Mouse (Mus musculus) cerebellum, postnatal 14 days (tissue): ENCODE measurements around the gene Gnat1.

ENCODE experiments used
- DNase-seq, 2 experiments: peaks; one replicate each; pipeline ENCODE4 v3.0.0; 2021; ENCODE audit warnings: mixed read lengths in 2 of 2

Gnat1 gene

DNA sequence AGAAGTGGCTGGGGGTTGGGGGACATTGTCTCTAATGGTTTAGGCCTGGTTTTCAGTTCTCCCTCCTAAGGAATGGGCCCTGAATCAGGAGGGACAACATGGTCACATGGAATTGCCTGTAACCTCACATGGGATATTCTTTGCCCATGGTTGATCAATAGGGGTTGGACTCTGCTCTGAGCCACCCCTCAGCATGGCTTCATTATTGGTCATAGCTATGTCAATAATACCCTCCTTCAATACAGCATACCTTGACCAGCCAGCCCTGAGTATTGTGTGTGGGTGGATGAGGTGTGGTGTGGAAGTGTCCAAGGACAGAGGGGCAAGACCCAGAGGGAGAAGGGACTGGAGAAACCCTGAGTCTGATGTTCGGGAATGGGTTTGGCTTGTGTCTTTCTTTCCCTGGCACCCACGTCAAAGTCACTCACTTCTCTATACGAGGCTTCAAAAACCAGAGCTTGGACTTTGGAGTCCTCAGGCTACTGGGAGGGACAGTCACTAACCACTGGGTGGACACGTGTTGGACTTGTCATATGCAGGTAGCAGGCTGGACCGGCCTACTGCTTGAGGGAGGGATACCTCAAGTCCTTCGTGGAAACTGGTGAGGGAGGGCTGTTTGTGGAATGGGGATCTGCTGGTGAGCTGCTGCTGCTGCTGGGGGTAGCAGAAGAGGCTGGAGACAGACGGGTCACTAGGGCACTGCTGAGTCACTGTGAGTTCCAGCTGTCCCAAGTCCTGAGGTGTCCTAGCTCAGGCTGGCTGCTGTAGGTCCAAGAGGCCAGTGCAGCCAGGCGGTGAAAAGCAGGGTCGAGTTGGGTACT is 4.7 kb downstream of the Gnat1 start:
- DNase-seq, result no peak

DNA sequence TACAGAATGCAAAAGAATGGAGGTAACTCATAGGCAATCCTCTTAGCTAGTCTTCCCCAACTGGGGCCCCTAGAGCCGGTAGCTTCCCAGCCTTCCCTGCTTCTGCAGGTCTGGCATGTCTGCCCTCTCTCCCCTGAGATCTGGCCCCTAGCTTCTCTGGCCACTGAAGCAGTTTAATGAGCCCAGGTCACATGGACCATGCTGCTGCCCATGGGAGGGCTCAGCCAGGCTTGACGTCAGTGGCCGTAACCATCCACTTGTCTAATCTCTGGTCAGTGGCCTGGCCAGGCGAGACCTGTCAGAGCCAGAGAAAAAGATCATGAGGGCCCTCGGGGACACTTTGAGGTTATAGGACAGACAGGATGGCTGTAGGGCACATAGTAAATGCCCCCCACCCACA is 9.3 kb downstream of the Gnat1 start:
- DNase-seq, result no peak

DNA sequence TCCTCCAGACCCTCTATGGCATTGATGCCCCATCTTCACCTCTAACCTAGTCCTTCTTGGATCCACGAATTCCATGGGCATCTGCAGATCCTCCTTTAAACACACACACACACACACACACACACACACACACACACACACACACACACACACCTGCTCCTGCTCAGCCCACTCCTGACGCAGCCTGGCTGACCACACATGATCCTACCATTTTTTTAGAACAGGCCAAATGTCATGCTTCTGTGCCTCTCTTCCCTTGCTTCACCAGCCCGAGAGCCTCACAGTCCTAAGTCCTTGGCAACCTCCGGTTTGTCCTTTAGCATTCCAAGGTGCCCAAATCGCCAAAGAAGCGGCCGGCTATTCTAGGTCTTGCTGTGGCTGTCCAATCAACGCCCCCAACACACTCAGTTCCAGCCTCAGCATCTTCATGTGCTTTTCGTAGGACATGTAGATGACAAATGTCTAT is 10.0 kb downstream of the Gnat1 start, which contains the start of gene Slc38a3:
Gene Slc38a3, minus strand, starts transcription at position 51 of the 466 bp plus-strand sequence.
- DNase-seq, result no peak

DNA sequence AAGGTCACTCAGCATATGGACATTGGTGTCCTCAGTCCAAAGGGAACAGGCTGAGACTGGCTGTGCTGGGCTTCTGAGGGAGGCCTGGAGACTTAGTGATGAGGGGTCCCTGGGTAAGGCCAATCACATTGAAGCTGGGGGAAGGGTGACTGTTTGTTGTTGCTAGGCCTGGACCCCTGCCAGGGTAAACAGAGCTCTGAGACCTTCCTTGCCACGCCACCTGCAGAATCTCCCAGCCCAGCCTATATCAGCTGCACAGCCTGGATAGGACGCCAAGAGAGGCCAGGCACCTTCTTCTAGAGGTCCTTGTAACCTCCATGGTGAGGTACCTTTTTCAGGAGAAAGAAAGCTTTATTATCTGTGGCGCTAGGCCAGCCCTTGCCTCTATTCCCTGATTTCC is 10.6 kb downstream of the Gnat1 start:
- DNase-seq, result no peak

DNA sequence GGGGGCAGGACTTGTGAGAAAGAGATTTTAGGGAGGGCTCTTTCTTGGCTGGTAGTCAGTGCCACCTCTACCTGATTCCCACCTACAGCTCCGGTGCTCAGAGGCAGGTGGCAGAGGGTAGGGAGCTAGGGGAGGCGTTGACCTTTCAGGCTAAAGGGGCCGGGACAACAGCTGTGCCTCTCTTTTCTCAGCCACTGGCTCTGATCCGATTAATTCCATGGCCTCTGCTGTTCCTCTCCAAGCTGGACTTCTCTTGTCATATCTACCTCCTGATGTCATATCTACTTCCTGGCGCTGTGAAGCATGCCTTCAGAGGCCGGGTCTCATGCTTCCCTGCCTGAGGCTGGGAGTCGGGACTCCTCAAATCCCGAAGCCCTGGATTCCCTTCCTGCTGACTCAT is 11.5 kb downstream of the Gnat1 start:
- DNase-seq, result no peak

DNA sequence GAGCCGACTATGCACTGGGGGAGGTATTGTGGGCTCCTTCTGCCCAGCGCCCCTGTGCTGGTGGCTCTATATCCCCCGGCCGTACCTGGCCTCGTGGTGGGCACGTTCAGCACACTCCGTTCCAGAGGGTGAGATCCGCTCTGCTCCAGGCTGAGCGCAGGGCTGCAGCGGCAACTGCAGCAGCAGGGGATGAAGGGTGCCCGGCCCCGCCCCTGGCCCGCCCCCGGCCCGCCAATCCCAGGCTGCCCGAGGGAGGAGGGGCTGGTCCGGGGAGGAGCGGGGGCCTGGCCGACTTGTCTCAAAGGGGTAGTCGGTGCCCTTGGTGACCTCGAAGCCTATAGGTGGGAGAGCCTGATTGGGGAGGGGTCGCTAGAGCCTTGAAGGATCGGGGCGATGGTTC is 12.3 kb downstream of the Gnat1 start:
- peak; percentile 33 to 44 for DNase-seq

- peak in 1 of 2 experiments; percentile 45 for DNase-seq
These were observed 12.7 kb downstream of the Gnat1 start for GRCm38 (mm10) chr9:107666751-107667205.

DNA sequence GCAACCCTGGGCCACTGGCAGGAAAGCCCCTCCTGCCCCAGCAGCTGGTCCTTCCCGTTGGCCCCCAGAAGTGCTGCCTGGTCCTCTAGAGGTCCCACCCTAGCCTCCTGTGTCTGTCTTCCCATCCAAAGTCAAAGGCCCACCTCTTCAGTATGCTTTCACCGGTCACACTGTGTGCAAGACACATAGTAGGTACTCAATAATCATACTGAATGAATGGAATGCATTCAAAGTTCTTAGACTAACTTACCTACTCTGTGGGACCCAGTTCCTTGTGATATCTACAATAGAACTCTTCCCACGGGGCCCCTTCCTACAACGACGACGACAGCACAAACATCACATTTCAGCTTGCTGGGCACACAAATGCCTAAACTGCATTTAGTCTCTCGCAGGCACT is 14.2 kb downstream of the Gnat1 start:
- DNase-seq, result no peak

- DNase-seq, result no peak
These were observed 16.0 kb downstream of the Gnat1 start for GRCm38 (mm10) chr9:107663525-107663924.

GRCm38 (mm10) chr9:107662342-107662741 is 17.2 kb downstream of the Gnat1 start:
- DNase-seq, result no peak

GRCm38 (mm10) chr9:107660777-107661176 is 18.7 kb downstream of the Gnat1 start:
- DNase-seq, result no peak

GRCm38 (mm10) chr9:107659961-107660360 is 19.6 kb downstream of the Gnat1 start:
- peak; percentile 32 to 37 for DNase-seq

DNA sequence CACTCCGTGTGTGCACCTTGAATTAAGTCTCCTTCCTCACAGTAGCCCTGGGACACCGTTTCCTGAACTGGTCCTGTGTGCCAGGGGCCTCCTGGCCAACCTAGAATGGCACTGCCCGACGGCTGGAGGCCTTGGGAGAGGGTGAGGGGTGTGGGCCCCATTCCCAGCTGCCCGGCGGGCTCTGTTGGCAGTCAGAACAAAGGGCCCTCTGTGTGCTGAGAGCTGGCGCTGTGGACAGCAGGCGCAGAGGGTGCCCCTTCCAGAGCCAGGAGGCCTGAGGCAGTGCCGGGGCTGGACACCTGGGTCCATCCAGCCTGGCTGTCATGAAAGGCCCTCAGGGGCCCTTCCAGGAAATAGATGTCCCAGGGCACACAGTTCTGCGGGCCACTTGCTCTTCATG is 20.0 kb downstream of the Gnat1 start:
- peak; percentile 39 to 42 for DNase-seq

GRCm38 (mm10) chr9:107658096-107658495 is 21.4 kb downstream of the Gnat1 start:
- DNase-seq, result no peak

DNA sequence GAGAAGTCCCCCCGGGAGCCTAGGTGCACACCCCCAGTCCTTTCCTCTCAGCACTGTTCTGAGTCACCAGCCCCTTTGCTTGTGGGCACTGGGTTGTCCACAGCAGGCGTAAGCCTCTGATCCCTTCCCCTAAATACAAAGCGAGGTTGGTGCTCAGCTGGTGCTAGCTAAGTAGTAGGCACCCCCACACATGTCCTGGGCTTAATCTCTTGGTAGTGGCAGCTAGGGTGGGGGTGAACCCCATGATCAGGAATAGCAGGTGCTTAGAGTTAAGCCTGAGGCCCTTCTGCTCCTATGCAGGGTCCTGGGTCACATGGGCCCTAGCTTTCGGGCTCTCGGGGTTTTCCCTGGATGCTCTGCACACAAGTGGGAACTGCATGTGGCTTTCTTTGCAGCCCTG is 22.4 kb downstream of the Gnat1 start:
- DNase-seq, result no peak

DNA sequence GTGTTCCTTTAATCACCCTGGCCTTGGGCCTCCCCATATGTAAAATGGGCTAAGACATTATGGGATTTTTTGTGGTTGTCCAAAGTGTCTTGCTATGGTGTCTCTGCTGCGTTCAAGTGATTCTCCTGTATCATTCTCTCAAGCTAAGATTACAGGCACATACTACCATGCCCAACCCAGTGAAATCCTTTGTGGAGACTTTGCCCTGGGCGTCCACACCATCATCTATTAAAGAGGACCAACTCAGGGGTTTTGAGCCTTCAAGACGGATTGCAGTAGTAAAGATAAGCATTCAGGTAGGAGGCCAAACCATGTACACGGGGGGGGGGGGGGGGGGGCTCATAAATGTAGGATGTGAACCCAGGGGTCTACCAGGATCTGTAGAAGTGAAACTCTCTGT is 24.9 kb downstream of the Gnat1 start:
- DNase-seq, result no peak

- DNase-seq, result no peak
These were observed 26.0 kb downstream of the Gnat1 start for GRCm38 (mm10) chr9:107653474-107653873.

DNA sequence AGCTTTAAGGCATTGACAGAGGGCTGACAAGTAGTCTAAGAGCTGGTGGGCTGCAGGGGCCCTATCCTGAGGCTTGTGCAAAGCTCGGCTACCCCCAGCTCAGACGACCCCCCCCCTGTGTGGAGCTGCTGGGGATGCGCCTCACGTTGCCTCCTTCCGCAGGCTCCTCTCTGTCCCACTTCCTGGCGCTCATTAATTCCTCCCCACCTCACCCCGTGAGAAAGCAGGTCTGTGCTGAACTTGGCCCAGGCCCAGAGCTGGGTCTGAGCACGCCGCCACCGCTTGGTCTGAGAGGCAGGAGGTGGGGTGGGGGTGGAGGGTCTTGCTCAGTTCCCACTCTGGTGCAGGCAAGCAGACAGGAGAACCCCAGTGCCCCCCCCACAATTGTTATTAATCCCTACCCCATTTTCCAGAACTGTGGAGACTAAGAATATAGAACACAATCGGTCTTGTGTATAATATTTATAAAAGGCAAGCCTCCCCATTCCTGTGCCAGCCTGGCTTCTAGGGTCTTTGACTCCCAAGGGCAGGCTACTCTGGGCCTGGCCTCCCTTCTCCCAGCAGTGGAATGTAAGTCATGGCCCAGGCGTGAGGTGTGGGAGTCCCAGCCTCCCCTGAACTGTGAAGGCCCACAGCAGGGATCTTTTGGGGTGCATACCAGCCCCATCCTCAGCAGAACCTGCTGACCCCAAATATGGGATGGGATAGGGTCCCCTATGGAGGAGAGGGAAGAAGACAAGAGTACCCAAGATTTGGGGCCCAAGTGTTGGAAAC is 28.6 kb downstream of the Gnat1 start:
- peak in 1 of 2 experiments; percentile 59 for DNase-seq

GRCm38 (mm10) chr9:107650225-107650624 is 29.3 kb downstream of the Gnat1 start:
- DNase-seq, result no peak

DNA sequence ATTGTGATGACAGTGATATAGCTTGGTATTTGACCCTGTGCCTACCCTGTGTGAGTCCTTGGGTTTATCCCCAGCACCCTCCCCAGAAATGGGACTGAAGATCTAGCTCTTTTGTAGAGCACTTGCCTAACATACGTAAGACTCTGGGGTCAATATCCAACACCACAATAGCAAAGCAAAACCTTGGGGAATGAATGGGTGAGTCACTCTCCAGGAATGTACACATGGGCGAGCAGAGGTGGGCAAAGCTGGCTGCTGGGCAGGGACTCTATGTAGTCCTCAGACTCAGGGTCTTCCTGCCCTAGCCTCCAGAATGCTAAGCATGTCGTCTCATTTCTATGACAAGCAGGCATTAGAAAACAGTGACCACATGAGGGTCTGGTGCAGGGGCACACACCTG is 30.7 kb downstream of the Gnat1 start:
- DNase-seq, result no peak

DNA sequence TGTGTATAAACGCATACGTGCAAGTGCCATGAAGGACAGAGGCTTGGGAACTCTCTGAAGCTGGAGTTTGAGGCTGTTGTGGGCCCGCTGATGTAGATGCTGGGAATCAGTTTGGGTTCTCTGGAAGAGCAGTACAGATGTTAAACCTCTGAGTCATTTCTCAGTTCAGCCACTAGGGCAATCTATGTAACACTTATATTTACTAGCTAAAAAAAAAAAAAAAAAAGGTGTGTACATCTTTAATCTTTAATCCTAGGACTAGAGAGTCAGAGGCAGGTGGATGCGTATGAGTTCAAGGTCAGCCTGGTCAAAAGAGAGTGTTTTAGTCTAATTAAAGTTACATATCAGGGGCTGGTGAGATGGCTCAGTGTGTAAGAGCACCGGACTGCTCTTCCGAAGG is 32.5 kb downstream of the Gnat1 start:
- no peak for DNase-seq

- DNase-seq, result peak; percentile 90
These were observed 33.9 kb downstream of the Gnat1 start for GRCm38 (mm10) chr9:107645577-107645976.

- no peak for DNase-seq
These were observed 34.4 kb downstream of the Gnat1 start for GRCm38 (mm10) chr9:107645153-107645510.
